Mouse (Mus musculus) bone marrow, adult 2 months (tissue): ENCODE measurements around the gene Arid1b.
A peak's percentile ranks its signal among the peaks of the same experiment; 100 is the strongest.

Experiments
- CTCF ChIP-seq: fragments of 200-500 bp; IDR thresholded peaks from 2 replicates; pipeline ENCODE4 v1.5.1; 2011; ENCODE audit warnings: low read length, control low read depth; ENCODE audit not compliant: control insufficient read depth, insufficient read depth
- POLR2A ChIP-seq: fragments of 200-500 bp; IDR thresholded peaks from 2 replicates; pipeline ENCODE4 v1.6.1; 2011; ENCODE audit warnings: low read depth, mild to moderate bottlenecking, control low read depth, low read length, borderline replicate concordance; ENCODE audit not compliant: control insufficient read depth

GRCm38 (mm10) chr17:5187546-5187945, 193.4 kb downstream of the Arid1b start:
- TF ChIP-seq CTCF (peak; percentile 17; the same call in 1 of the 2 replicates), POLR2A (no peak)
